1 mouse cellular context compared by ENCODE assay signal in the genomic region with DNA sequence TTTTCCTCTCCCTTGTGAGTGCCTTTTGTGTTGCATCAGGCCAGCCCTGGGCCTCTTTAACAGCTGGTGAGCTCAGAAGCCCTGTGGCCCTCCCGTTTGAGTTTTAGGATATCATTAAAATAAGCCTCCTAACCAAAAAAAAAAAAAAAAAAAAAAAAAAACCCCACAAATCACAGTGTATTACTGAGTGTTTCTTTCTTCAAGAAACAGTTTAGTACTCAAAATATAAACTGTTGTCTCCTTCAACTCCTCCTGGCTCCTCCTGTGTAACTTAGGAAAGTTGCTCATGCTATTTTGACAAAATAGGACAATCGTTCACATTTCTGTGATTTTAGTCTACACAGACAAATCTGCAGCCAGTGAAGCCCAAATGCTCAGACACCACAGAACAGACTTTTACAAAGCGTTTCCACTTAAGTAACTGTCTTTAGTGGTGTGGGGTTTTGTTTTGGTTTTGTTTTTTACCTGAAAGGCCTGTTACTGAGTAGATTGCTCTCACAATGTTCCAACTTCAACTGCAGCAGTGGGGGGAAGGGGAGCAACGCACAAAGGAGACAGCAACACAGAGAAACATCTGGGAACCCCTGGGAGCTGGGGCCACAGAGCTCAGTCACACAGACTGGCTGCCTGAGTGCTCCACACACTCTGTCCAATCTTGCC.
TF ChIP-seq lines count a peak whose summit lies in the region.

No protein-coding gene starts in this region.

TF ChIP-seq in MEL, 35 proteins besides CTCF, POLR2A, EP300 and RAD21:
- TF ChIP-seq ZKSCAN1 (IDR thresholded peaks at IDR 0.05; ENCODE audit: low read depth, low read length), result no peak
- TF ChIP-seq MXI1 (IDR thresholded peaks at IDR 0.05; ENCODE audit: low read depth, low read length), result no peak
- TF ChIP-seq TBP (IDR thresholded peaks at IDR 0.05; ENCODE audit: low read depth, low read length), result no peak
- TF ChIP-seq BHLHE40 (IDR thresholded peaks at IDR 0.05; ENCODE audit: borderline replicate concordance, low read depth, low read length), result no peak
- TF ChIP-seq MAFK (IDR thresholded peaks at IDR 0.05; ENCODE audit: borderline replicate concordance, low read depth, low read length), result no peak
- no peak for TF ChIP-seq GABPA (IDR thresholded peaks at IDR 0.05; ENCODE audit: low read depth, low read length)
- no peak for TF ChIP-seq CHD1 (IDR thresholded peaks at IDR 0.05; ENCODE audit: low read depth, low read length)
- peak; percentile 52; the same call in 1 of the 2 replicates for TF ChIP-seq ZNF384 (IDR thresholded peaks at IDR 0.05; ENCODE audit: low read depth, low read length)
